Mouse (Mus musculus): Measurements from ENCODE around the gene Mob4.

DNA sequence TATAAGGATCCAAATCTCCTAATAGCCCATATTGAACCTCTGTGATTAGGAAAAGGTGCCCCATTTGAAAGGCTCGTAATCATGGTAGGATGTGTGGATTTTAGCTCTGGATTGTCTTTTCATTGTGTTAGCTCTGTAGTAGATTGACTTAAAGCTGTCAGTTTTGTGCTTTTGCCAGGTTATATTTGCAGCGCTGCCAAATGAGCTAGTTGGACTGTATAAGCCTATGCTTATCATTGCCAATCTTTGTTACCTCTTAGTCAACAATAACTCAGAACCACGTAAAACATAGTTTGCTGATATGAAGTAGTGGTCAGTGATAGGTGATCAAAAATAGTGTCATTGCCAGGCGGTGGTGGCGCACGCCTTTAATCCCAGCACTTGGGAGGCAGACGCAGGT lies 14.5 kb downstream of the Mob4 start:
- no peak for TF ChIP-seq POLR2A (IDR thresholded peaks at IDR 0.05; ENCODE audit: borderline replicate concordance, extremely low read depth, insufficient read depth, insufficient read length, poor library complexity, severe bottlenecking)
- TF ChIP-seq CTCF (IDR thresholded peaks at IDR 0.05; ENCODE audit: borderline replicate concordance, extremely low read depth, insufficient read depth, insufficient read length), result no peak
